Mouse (Mus musculus): ENCODE data around the gene Hsdl1.

The Hsdl1 gene

GRCm38 (mm10) chr8:119528762-119529161 lies 46.2 kb downstream of the Hsdl1 start:
- DNase-seq (ENCODE audit: low spot score) = no peak

GRCm38 (mm10) chr8:119520102-119520501 lies 54.9 kb downstream of the Hsdl1 start:
- DNase-seq (ENCODE audit: low spot score) = no peak

- DNase-seq (ENCODE audit: low spot score) = no peak
These were observed 58.3 kb downstream of the Hsdl1 start for GRCm38 (mm10) chr8:119516674-119517073.

- DNase-seq (ENCODE audit: low spot score) = no peak
These were observed 59.2 kb downstream of the Hsdl1 start for GRCm38 (mm10) chr8:119515767-119516166.

GRCm38 (mm10) chr8:119514940-119515339 lies 60.0 kb downstream of the Hsdl1 start:
- no peak for DNase-seq (ENCODE audit: low spot score)

GRCm38 (mm10) chr8:119513405-119513804 lies 61.6 kb downstream of the Hsdl1 start:
- no peak for DNase-seq (ENCODE audit: low spot score)

Data from T-cell, adult 2 months (primary cell).